ENCODE assay signal across 9 mouse cellular contexts in the genomic region with DNA sequence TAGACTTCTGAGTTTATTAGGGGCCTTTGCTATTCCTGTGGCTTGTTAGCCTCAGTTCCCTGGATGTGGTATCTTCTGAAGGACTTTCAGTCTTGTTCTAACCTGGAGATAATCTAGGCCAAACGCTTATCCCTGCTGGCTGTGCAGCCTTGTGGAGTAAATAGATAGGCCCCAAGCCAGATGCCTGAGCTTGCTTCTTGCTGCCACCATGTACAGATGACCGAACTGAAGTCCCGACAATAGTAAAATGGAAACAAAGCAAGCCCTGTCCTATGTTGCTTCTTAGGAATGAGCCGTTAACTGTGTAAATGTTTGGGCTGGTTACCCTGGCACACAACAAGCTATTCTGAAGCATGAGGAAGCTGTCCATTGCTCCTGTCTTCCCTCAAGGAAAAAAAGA.
DNase-seq lines count a peak whose midpoint lies in the region; ATAC-seq and TF ChIP-seq lines count a peak whose summit lies in the region.
"Had no signal": no experiment of that assay in that cellular context is flagged by ENCODE, and none has a peak within 500 bp of the region (broad histone marks: within the 10 kb centered on the region; RNA-seq: fewer than 3 reads in every experiment).

No protein-coding gene starts in this region.

- H3K9me3 ChIP-seq in midbrain, embryonic 10.5 days (replicated peaks): no peaks in the 10 kb centered on the region
- H3K9me3 ChIP-seq in midbrain, postnatal 0 days (ENCODE audit: low read length): no peaks in the 10 kb centered on the region
- H3K9me3 ChIP-seq in forebrain, embryonic 15.5 days: no peaks in the 10 kb centered on the region
- no peaks in the 10 kb centered on the region for H3K9me3 ChIP-seq in liver, embryonic 12.5 days (replicated peaks)
- H3K9me3 ChIP-seq: embryonic facial prominence, embryonic 15.5 days had no signal

- H3K27me3 ChIP-seq in midbrain, embryonic 10.5 days (ENCODE audit: low read depth, poor library complexity, severe bottlenecking): peaks cover 96% of the 10 kb centered on the region
- H3K27me3 ChIP-seq in midbrain, postnatal 0 days (ENCODE audit: insufficient read depth, low read length): no peaks in the 10 kb centered on the region
- no peaks in the 10 kb centered on the region for H3K27me3 ChIP-seq in forebrain, embryonic 15.5 days
- no peaks in the 10 kb centered on the region for H3K27me3 ChIP-seq in liver, embryonic 12.5 days (replicated peaks)
- H3K27me3 ChIP-seq: embryonic facial prominence, embryonic 15.5 days had no signal

- DNase-seq in midbrain, embryonic 10.5 days (ENCODE audit: low spot score): peak; percentile 16
- DNase-seq in midbrain, postnatal 0 days (ENCODE audit: low spot score): no peak
- DNase-seq in retina, postnatal 1 day: peak; percentile 58
- no peak for DNase-seq in adrenal gland, adult (ENCODE audit: inconsistent age in 2 of 2, low spot score in 1 of 2)
- no peak for DNase-seq in right cerebral cortex, postnatal 36 days (ENCODE audit: low spot score in 2 of 2)

- peaks cover 43% of the 10 kb centered on the region for H3K4me1 ChIP-seq in midbrain, embryonic 10.5 days
- H3K4me1 ChIP-seq in midbrain, postnatal 0 days (ENCODE audit: insufficient read depth, low read length): peaks cover 7% of the 10 kb centered on the region
- H3K4me1 ChIP-seq in forebrain, embryonic 15.5 days: peaks cover 39% of the 10 kb centered on the region
- peaks cover 50% of the 10 kb centered on the region for H3K4me1 ChIP-seq in liver, embryonic 12.5 days

- H3K36me3 ChIP-seq in midbrain, embryonic 10.5 days: no peaks in the 10 kb centered on the region
- no peaks in the 10 kb centered on the region for H3K36me3 ChIP-seq in midbrain, postnatal 0 days (ENCODE audit: insufficient read depth, low read length)
- no peaks in the 10 kb centered on the region for H3K36me3 ChIP-seq in forebrain, embryonic 15.5 days
- H3K36me3 ChIP-seq in liver, embryonic 12.5 days: no peaks in the 10 kb centered on the region
- H3K36me3 ChIP-seq: embryonic facial prominence, embryonic 15.5 days had no signal

- no peak overlapping the region for H3K4me2 ChIP-seq in midbrain, postnatal 0 days (ENCODE audit: low read depth, low read length, poor library complexity, severe bottlenecking)
- H3K4me2 ChIP-seq in forebrain, embryonic 15.5 days (replicated peaks): no peak overlapping the region
- peak overlapping the region; percentile 61 for H3K4me2 ChIP-seq in liver, embryonic 12.5 days

- H3K9ac ChIP-seq in midbrain, postnatal 0 days (replicated peaks; ENCODE audit: low read length, poor library complexity, severe bottlenecking): no peak overlapping the region
- no peak overlapping the region for H3K9ac ChIP-seq in forebrain, embryonic 15.5 days (replicated peaks)
- H3K9ac ChIP-seq in liver, embryonic 12.5 days: no peak overlapping the region
- H3K9ac ChIP-seq: embryonic facial prominence, embryonic 15.5 days had no signal

- WGBS in midbrain, embryonic 10.5 days: 30% methylated on average over 4 of the region's 4 CpGs
- 21% methylated on average over 4 of the region's 4 CpGs for WGBS in midbrain, postnatal 0 days
- WGBS in forebrain, embryonic 15.5 days: 5% methylated on average over 4 of the region's 4 CpGs
- 32% methylated on average over 4 of the region's 4 CpGs for WGBS in liver, embryonic 12.5 days (ENCODE audit: insufficient replicate concordance)

- peak overlapping the region; percentile 70 for H3K27ac ChIP-seq in midbrain, embryonic 10.5 days (replicated peaks)
- H3K27ac ChIP-seq in midbrain, postnatal 0 days (ENCODE audit: low read depth, low read length): no peak overlapping the region
- H3K27ac ChIP-seq in forebrain, embryonic 15.5 days (replicated peaks): peak overlapping the region; percentile 91
- 0 out of 2 replicates have a peak overlapping the region, but pooled peaks have one; percentile 16 for H3K27ac ChIP-seq in liver, embryonic 12.5 days
- H3K27ac ChIP-seq: macrophage had no signal

- TF ChIP-seq CTCF in midbrain, postnatal 0 days (IDR thresholded peaks at IDR 0.05): no peak

- H3K4me3 ChIP-seq in midbrain, embryonic 10.5 days: peak overlapping the region; percentile 23; the same call in 1 of the 2 replicates
- no peak overlapping the region for H3K4me3 ChIP-seq in midbrain, postnatal 0 days (ENCODE audit: low read depth, low read length)
- no peak overlapping the region for H3K4me3 ChIP-seq in forebrain, embryonic 15.5 days
- no peak overlapping the region for H3K4me3 ChIP-seq in liver, embryonic 12.5 days

- ATAC-seq in midbrain, postnatal 0 days (ENCODE audit: low FRiP score): no peak
- no peak for ATAC-seq in forebrain, embryonic 15.5 days (replicated peaks)
- peak; percentile 65; the same call in 1 of the 2 replicates for ATAC-seq in liver, embryonic 12.5 days

Comparison
In these comparisons a context has a peak if more than half of its experiments do, and no peak if none do; other contexts are left out.
1. DNase-seq: peak in midbrain, embryonic 10.5 days (single experiment) and retina, postnatal 1 day (single experiment); none in midbrain, postnatal 0 days (single experiment), adrenal gland, adult (0 of 2) and right cerebral cortex, postnatal 36 days (0 of 2).